Mouse (Mus musculus): ENCODE measurements around the gene F8a. TPM values are rescaled to one million over a fixed set of nuclear protein-coding genes. Genes with fewer than 3 reads are reported as not detected.
"Not testable (repeated sequence)": the region's sequence is repeated elsewhere in the genome, so short reads cannot be mapped to it uniquely, and the experiment has no call there.

F8a gene
- polyA plus RNA-seq, 1 experiment from 2014 or later, result 9.9 TPM

DNA sequence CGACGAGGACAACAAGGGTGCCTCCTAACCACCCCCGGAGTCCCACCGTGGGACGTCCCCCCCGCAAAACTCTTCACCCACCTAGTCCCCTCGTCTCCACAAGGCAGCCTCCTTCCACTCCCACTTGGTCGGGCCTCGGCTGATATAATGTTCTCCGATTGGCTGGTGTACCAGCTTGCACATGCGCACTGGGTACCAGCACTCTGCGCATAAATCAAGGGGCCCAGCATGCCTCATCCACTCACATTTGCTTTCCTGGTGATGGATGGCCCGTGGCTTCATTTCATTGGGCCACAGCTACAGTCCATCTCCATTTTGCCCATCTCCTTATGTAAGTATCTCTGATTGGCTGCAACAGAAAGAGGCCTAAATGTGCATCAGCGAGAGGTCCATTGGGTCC is 37.2 kb downstream of the F8a start, which contains the start of gene Xlr3c:
Gene Xlr3c, minus strand, starts transcription at position 121 of the 400 bp plus-strand sequence.
- H3K9me3 ChIP-seq (ENCODE audit: control insufficient read depth, low read length); H3K4me1 ChIP-seq (ENCODE audit: control insufficient read depth, insufficient read depth, low read length); H3K27ac ChIP-seq (ENCODE audit: low read depth, low read length); ATAC-seq (ENCODE audit: low FRiP score, low TSS enrichment); H3K9ac ChIP-seq (ENCODE audit: low read depth, low read length); H3K4me3 ChIP-seq (ENCODE audit: low read length); H3K4me2 ChIP-seq (replicated peaks; ENCODE audit: low read depth, low read length); H3K27me3 ChIP-seq (ENCODE audit: control insufficient read depth, insufficient read depth, low read length); H3K36me3 ChIP-seq (ENCODE audit: control insufficient read depth, insufficient read depth, low read length): not testable (repeated sequence)
- WGBS, result 91% methylated on average over 14 of the region's 14 CpGs

Other genes with a start within 250 kb of the F8a start
- gene Zfp185, start 241.0 kb upstream of the F8a start, polyA plus RNA-seq (2014; fragmentation: Nextera tagmentation; extraction: Ambion mirVana), result 3.0 and 4.9 TPM in 2 replicates
- not detected in 2 replicates for gene Pnma5, start 191.2 kb upstream of the F8a start, polyA plus RNA-seq (2014; fragmentation: Nextera tagmentation; extraction: Ambion mirVana)
- gene Pnma3, start 163.5 kb upstream of the F8a start, polyA plus RNA-seq (2014; fragmentation: Nextera tagmentation; extraction: Ambion mirVana), result 0.12 TPM in 1 of 2 replicates, not detected in the other
- 0.46 TPM in 1 of 2 replicates, not detected in the other for gene Xlr4a, start 145.8 kb upstream of the F8a start, polyA plus RNA-seq (2014; fragmentation: Nextera tagmentation; extraction: Ambion mirVana)
- 0.51 and 1.4 TPM in 2 replicates for gene Xlr3a, start 131.2 kb upstream of the F8a start, polyA plus RNA-seq (2014; fragmentation: Nextera tagmentation; extraction: Ambion mirVana)
- gene Gm14685, start 111.2 kb upstream of the F8a start, polyA plus RNA-seq (2014; fragmentation: Nextera tagmentation; extraction: Ambion mirVana), result not detected in 2 replicates
- gene Xlr5b, start 79.5 kb upstream of the F8a start, polyA plus RNA-seq (2014; fragmentation: Nextera tagmentation; extraction: Ambion mirVana), result not detected in 2 replicates
- gene DXBay18, start 78.8 kb upstream of the F8a start, polyA plus RNA-seq (2014; fragmentation: Nextera tagmentation; extraction: Ambion mirVana), result not detected in 2 replicates
- not detected in 2 replicates for gene Spin2d, start 51.3 kb upstream of the F8a start, polyA plus RNA-seq (2014; fragmentation: Nextera tagmentation; extraction: Ambion mirVana)
- gene Xlr3b, start 36.1 kb upstream of the F8a start, polyA plus RNA-seq (2014; fragmentation: Nextera tagmentation; extraction: Ambion mirVana), result 6.0 and 8.6 TPM in 2 replicates
- 0.50 TPM in 1 of 2 replicates, not detected in the other for gene Xlr4b, start 14.0 kb upstream of the F8a start, polyA plus RNA-seq (2014; fragmentation: Nextera tagmentation; extraction: Ambion mirVana)
- not detected in 2 replicates for gene Xlr4c, start 14.8 kb downstream of the F8a start, polyA plus RNA-seq (2014; fragmentation: Nextera tagmentation; extraction: Ambion mirVana)
- not detected in 2 replicates for gene Xlr3c, start 37.1 kb downstream of the F8a start, polyA plus RNA-seq (2014; fragmentation: Nextera tagmentation; extraction: Ambion mirVana)
- gene Xlr5a, start 64.7 kb downstream of the F8a start, polyA plus RNA-seq (2014; fragmentation: Nextera tagmentation; extraction: Ambion mirVana), result 0.31 TPM in 1 of 2 replicates, not detected in the other
- gene Xlr5c, start 64.7 kb downstream of the F8a start, polyA plus RNA-seq (2014; fragmentation: Nextera tagmentation; extraction: Ambion mirVana), result not detected in 2 replicates
- not detected in 2 replicates for gene Gm45015, start 108.5 kb downstream of the F8a start, polyA plus RNA-seq (2014; fragmentation: Nextera tagmentation; extraction: Ambion mirVana)
- gene Zfp275, start 114.3 kb downstream of the F8a start, polyA plus RNA-seq (2014; fragmentation: Nextera tagmentation; extraction: Ambion mirVana), result 11.1 and 17.1 TPM in 2 replicates
- not detected in 2 replicates for gene Gm18336, start 170.4 kb downstream of the F8a start, polyA plus RNA-seq (2014; fragmentation: Nextera tagmentation; extraction: Ambion mirVana)
- gene Zfp92, start 182.8 kb downstream of the F8a start, polyA plus RNA-seq (2014; fragmentation: Nextera tagmentation; extraction: Ambion mirVana), result not detected in 2 replicates
- gene Trex2, start 207.1 kb downstream of the F8a start, polyA plus RNA-seq (2014; fragmentation: Nextera tagmentation; extraction: Ambion mirVana), result not detected in 2 replicates
- 61.2 and 62.3 TPM in 2 replicates for gene Haus7, start 230.8 kb downstream of the F8a start, polyA plus RNA-seq (2014; fragmentation: Nextera tagmentation; extraction: Ambion mirVana)

Measured in kidney, embryonic 14.5 days (tissue).